ENCODE assay signal across 14 mouse cellular contexts in genomic region chr15:94517913-94518491, GRCm38 (mm10). TPM values are rescaled to one million over a fixed set of nuclear protein-coding genes. Genes with fewer than 3 reads are reported as not detected.
"Had no signal": no experiment of that assay in that cellular context is flagged by ENCODE, and none has a peak within 500 bp of the region (broad histone marks: within the 10 kb centered on the region; RNA-seq: fewer than 3 reads in every experiment).

No protein-coding gene starts in this region.

- H3K27ac ChIP-seq: kidney, embryonic 15.5 days; limb, embryonic 12.5 days; liver, embryonic 15.5 days; midbrain, embryonic 13.5 days had no signal

- H3K9ac ChIP-seq: kidney, embryonic 15.5 days; limb, embryonic 12.5 days; liver, embryonic 15.5 days; midbrain, embryonic 13.5 days had no signal

- H3K36me3 ChIP-seq: limb, embryonic 12.5 days; liver, embryonic 15.5 days; midbrain, embryonic 13.5 days had no signal

- H3K4me1 ChIP-seq: kidney, embryonic 15.5 days; limb, embryonic 12.5 days; liver, embryonic 15.5 days; midbrain, embryonic 13.5 days had no signal

- ATAC-seq: lung, postnatal 0 days; midbrain, embryonic 13.5 days had no signal

- H3K4me3 ChIP-seq: kidney, embryonic 15.5 days; limb, embryonic 12.5 days; liver, embryonic 15.5 days; midbrain, embryonic 13.5 days had no signal

- H3K4me2 ChIP-seq: kidney, embryonic 15.5 days; limb, embryonic 12.5 days; liver, embryonic 15.5 days; midbrain, embryonic 13.5 days had no signal

- H3K27me3 ChIP-seq: kidney, embryonic 15.5 days; limb, embryonic 12.5 days; liver, embryonic 15.5 days; midbrain, embryonic 13.5 days had no signal

- H3K9me3 ChIP-seq: kidney, embryonic 15.5 days; liver, embryonic 15.5 days; midbrain, embryonic 13.5 days had no signal

- DNase-seq: kidney, postnatal 14 days; liver; lung, adult 2 months; lung, postnatal 36 days; right cerebral cortex, adult 18-20 months; right cerebral cortex, postnatal 25 days; thymus, postnatal 36 days had no signal

RNA-seq across cellular contexts. Expression of gene Adamts20, which starts 52.8 kb away (rescaled TPM):
- total RNA-seq: megakaryocyte progenitor cell, adult 5-6 weeks had no signal
- polyA plus RNA-seq: small intestine, adult 2 months had no signal
